Mouse (Mus musculus): ENCODE measurements around the gene Rad17. TPM values are rescaled to one million over a fixed set of nuclear protein-coding genes. Genes with fewer than 3 reads are reported as not detected.

The Rad17 gene
- polyA plus RNA-seq, 1 experiment from 2014 or later, result 24.2 TPM

Other genes starting within 250 kb of the Rad17 start
- gene Naip1, start 198.2 kb downstream of the Rad17 start, polyA plus RNA-seq (2015; fragmentation: Nextera tagmentation; extraction: Ambion mirVana), result not detected in 2 replicates
- gene Gtf2h2, start 158.5 kb downstream of the Rad17 start, polyA plus RNA-seq (2015; fragmentation: Nextera tagmentation; extraction: Ambion mirVana), result 76.8 and 86.5 TPM in 2 replicates
- 7.8 and 11.1 TPM in 2 replicates for gene Ocln, start 98.3 kb downstream of the Rad17 start, polyA plus RNA-seq (2015; fragmentation: Nextera tagmentation; extraction: Ambion mirVana)
- gene Marveld2, start 34.1 kb downstream of the Rad17 start, polyA plus RNA-seq (2015; fragmentation: Nextera tagmentation; extraction: Ambion mirVana), result 5.6 TPM in 2 replicates
- 295 and 310 TPM in 2 replicates for gene Ak6, start 72 bp downstream of the Rad17 start, polyA plus RNA-seq (2015; fragmentation: Nextera tagmentation; extraction: Ambion mirVana)
- gene Taf9, start 528 bp upstream of the Rad17 start, polyA plus RNA-seq (2015; fragmentation: Nextera tagmentation; extraction: Ambion mirVana), result 12.7 and 21.4 TPM in 2 replicates
- gene Ccdc125, start 18.7 kb upstream of the Rad17 start, polyA plus RNA-seq (2015; fragmentation: Nextera tagmentation; extraction: Ambion mirVana), result 4.4 and 4.7 TPM in 2 replicates
- 91.7 and 98.8 TPM in 2 replicates for gene Cdk7, start 79.9 kb upstream of the Rad17 start, polyA plus RNA-seq (2015; fragmentation: Nextera tagmentation; extraction: Ambion mirVana)
- 123 and 141 TPM in 2 replicates for gene Mrps36, start 93.6 kb upstream of the Rad17 start, polyA plus RNA-seq (2015; fragmentation: Nextera tagmentation; extraction: Ambion mirVana)
- gene Cenph, start 124.8 kb upstream of the Rad17 start, polyA plus RNA-seq (2015; fragmentation: Nextera tagmentation; extraction: Ambion mirVana), result 43.7 and 44.6 TPM in 2 replicates
- 232 and 240 TPM in 2 replicates for gene Ccnb1, start 135.5 kb upstream of the Rad17 start, polyA plus RNA-seq (2015; fragmentation: Nextera tagmentation; extraction: Ambion mirVana)
- 50.6 and 54.5 TPM in 2 replicates for gene Slc30a5, start 182.4 kb upstream of the Rad17 start, polyA plus RNA-seq (2015; fragmentation: Nextera tagmentation; extraction: Ambion mirVana)

Measured in embryonic facial prominence, embryonic 13.5 days (tissue).